Mouse (Mus musculus) spleen, adult 2 months (tissue): Measurements from ENCODE around the gene Pqlc2. TPM values are rescaled to one million over a fixed set of nuclear protein-coding genes. Genes with fewer than 3 reads are reported as not detected.

Source experiments
- DNase-seq, 2 experiments: peaks; one replicate each; pipeline versions ENCODE4 v3.0.0 to v3.0.0-alpha.2; 2012 to 2021; ENCODE audit warnings: low spot score in 2 of 2, low read depth in 1 of 2
- H3K27ac ChIP-seq: fragments of 200-500 bp; 2 replicates; pipeline ENCODE4 v1.5.1; 2012; ENCODE audit warnings: low read length, inconsistent platforms; ENCODE audit not compliant: insufficient read depth
- H3K27me3 ChIP-seq: fragments of 200-500 bp; 2 replicates; pipeline ENCODE4 v1.6.1; 2012; ENCODE audit warnings: mild to moderate bottlenecking, moderate library complexity, low read length, inconsistent platforms; ENCODE audit not compliant: control insufficient read depth, insufficient read depth
- H3K36me3 ChIP-seq: fragments of 200-500 bp; 2 replicates; pipeline ENCODE4 v1.6.1; 2012; ENCODE audit warnings: mild to moderate bottlenecking, low read length, inconsistent platforms; ENCODE audit not compliant: control insufficient read depth, insufficient read depth
- H3K4me1 ChIP-seq: fragments of 200-500 bp; 2 replicates; pipeline ENCODE4 v1.6.1; 2011; ENCODE audit warnings: inconsistent platforms; ENCODE audit not compliant: control insufficient read depth, insufficient read depth, insufficient read length
- H3K4me3 ChIP-seq: fragments of 200-500 bp; 2 replicates; pipeline ENCODE4 v1.5.1; 2011; ENCODE audit warnings: mild to moderate bottlenecking, inconsistent platforms; ENCODE audit not compliant: insufficient read depth, insufficient read length; ENCODE audit errors: extremely low read depth
- CTCF ChIP-seq: fragments of 200-500 bp; IDR thresholded peaks from 2 replicates; pipeline ENCODE4 v1.5.1; 2011; ENCODE audit warnings: mild to moderate bottlenecking, inconsistent platforms; ENCODE audit not compliant: insufficient read depth, insufficient read length, insufficient replicate concordance; ENCODE audit errors: extremely low read depth
- POLR2A ChIP-seq: fragments of 200-500 bp; IDR thresholded peaks from 2 replicates; pipeline ENCODE4 v1.6.1; 2011; ENCODE audit warnings: low read depth, low read length, inconsistent platforms
- WGBS: fragments of 180-500 bp; shearing (Covaris S2); methylation state at CpG from one replicate; pipeline ENCODE4 v1.1.7; 2018; 5-methylcytosine and 5-hydroxymethylcytosine counted together
- polyA plus RNA-seq: library from polyadenylated mRNA; depleted of rRNA; stranded (reverse); fragments of >200 nt; gene quantifications from 2 replicates; pipeline ENCODE4 v1.2.3, GENCODE M21; 2012

Pqlc2 gene
- polyA plus RNA-seq, 1 experiment, result 48.3 TPM

DNA sequence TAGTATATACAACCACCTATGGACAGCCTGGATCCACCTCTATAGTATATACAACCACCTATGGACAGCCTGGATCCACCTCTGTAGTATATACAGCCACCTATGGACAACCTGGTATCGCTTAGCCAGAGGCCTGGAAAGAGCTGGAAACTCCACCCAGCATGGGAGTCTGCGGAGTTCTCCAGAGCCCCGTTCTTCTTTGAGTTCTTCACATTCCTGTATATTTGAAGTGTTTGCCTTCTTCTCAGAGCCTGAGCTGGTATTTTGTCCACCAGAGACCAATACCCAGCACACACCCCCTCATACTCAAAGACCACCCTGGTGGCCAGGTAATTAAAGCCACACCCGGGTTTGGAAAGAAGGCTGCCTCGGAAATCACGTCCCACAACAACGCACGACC is 53.8 kb downstream of the Pqlc2 start:
- no peak overlapping the region for H3K27ac ChIP-seq
- H3K27me3 ChIP-seq, result no peaks in the 10 kb centered on the region
- H3K36me3 ChIP-seq, result peaks cover 21% of the 10 kb centered on the region
- WGBS, result 95% methylated on average over 8 of the region's 8 CpGs
- H3K4me3 ChIP-seq, result no peak overlapping the region
- peaks cover 20% of the 10 kb centered on the region; the same call in 1 of the 2 replicates for H3K4me1 ChIP-seq
- TF ChIP-seq CTCF (no peak), POLR2A (no peak)
- no peak for DNase-seq

DNA sequence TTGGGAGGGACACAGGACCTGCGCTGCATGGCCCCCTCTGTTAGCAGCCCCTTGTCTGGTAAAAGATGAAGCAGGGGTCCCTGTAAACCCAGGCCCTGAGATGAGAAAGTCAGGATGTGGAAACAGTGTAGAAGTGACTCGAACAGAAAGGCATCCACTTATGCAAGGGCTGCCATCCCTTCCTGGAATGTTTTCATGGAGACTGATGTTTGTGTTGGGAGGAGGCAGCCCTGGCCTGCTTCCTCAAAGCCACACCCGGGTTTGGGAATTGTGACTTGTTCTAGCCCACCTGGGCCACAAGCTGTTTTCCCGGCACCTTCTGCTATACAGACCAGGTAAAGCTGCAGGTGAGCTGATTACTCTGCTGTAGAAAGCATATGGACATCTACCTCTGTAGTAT is 54.4 kb downstream of the Pqlc2 start:
- TF ChIP-seq CTCF, result no peak
- TF ChIP-seq POLR2A, result no peak
- Histone ChIP-seq H3K27ac (no peak overlapping the region), H3K27me3 (no peaks in the 10 kb centered on the region), H3K4me1 (peaks cover 23% of the 10 kb centered on the region; the same call in 1 of the 2 replicates), H3K4me3 (no peak overlapping the region), H3K36me3 (peaks cover 17% of the 10 kb centered on the region)
- WGBS, result 92% methylated on average over 4 of the region's 4 CpGs
- DNase-seq, result no peak

DNA sequence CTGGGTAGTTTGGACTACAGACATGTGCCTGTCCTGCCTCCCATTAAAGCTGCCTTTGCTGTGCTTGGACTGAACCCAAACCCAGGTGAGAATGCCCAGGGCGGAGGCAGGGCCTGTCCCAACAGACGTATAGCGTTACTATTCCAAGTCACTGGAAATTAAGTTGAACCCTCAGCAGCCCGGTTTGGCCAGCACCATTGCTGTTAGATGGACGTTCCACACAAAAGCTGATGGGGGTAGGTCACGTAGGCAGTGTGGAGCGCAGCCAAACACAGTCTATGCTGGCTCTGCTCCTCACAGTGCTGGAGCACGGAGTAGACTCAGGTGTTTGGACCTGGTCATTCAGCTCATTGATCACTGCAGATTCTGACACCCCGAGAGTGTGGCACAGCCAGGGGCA is 57.3 kb downstream of the Pqlc2 start:
- TF ChIP-seq POLR2A, result no peak
- TF ChIP-seq CTCF, result no peak
- DNase-seq, result no peak
- Histone ChIP-seq H3K4me1 (peaks cover 8% of the 10 kb centered on the region; the same call in 1 of the 2 replicates), H3K27ac (no peak overlapping the region), H3K4me3 (no peak overlapping the region), H3K36me3 (peaks cover 11% of the 10 kb centered on the region), H3K27me3 (no peaks in the 10 kb centered on the region)
- WGBS, result 95% methylated on average over 9 of the region's 9 CpGs

DNA sequence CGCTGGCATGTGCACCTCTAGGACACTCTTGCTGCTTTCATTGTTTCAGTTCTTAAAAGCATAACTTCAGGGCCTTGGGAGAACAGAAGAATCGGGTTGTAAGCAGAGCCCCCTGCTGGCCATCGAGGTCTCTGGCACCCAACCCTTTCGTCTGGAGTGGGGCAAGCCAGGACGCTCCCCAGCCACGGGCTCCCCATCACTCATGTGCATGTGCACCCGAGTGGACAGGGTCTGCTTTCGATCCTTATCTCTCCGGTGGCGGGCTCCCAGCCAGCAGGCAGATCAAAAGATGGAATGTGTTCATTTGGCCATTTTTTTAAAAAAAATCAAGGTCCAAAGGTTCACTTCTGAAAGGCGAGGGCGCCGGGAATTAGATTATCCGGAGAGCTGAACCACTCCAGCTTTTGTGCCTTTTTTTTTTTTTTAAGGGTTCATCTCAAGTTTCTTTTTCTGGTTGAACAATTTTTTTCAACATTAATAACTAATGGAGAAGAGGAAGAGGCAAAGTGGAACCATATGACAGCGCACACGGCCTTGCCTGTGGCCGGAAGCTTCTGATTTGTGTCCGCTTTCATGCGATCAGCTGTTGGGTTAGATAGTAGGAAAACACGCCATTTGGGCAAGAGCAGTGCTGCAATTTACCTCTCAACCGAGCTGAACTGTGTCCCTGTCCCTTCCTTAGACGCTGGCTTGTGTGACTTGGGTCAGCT is 58.3 kb downstream of the Pqlc2 start:
- peaks cover 5% of the 10 kb centered on the region for H3K36me3 ChIP-seq
- peak; percentile 39 to 71 for DNase-seq
- 56% methylated on average over 22 of the region's 22 CpGs for WGBS
- no peak overlapping the region for H3K4me3 ChIP-seq
- no peaks in the 10 kb centered on the region for H3K27me3 ChIP-seq
- TF ChIP-seq CTCF, result peak; percentile 81; the same call in 1 of the 2 replicates
- no peak for TF ChIP-seq POLR2A
- peaks cover 3% of the 10 kb centered on the region; the same call in 1 of the 2 replicates for H3K4me1 ChIP-seq
- H3K27ac ChIP-seq, result no peak overlapping the region

DNA sequence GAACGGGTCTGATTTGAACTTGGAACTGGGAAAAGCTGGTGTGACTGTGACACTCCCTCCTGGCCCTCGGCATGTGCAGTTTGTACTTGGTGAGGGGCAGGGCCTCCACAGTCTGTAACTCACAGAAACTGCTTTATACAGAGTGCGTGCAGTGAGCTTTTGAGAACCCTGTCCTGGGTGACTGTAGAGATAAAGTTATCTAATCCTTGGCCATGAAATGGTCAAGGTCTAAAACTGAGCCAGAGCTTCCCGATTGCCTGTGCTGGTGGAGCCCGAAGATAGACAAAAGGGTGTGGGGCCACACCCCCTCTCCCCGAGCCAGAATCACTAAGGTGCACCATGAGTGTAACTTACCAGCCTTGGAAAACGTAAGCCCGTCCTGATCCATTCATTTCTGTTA is 59.6 kb downstream of the Pqlc2 start:
- TF ChIP-seq CTCF (no peak), POLR2A (no peak)
- WGBS, result 80% methylated on average over 8 of the region's 8 CpGs
- H3K4me1 ChIP-seq, result peaks cover 3% of the 10 kb centered on the region; the same call in 1 of the 2 replicates
- H3K36me3 ChIP-seq, result peaks cover 3% of the 10 kb centered on the region
- no peaks in the 10 kb centered on the region for H3K27me3 ChIP-seq
- DNase-seq, result no peak
- no peak overlapping the region for H3K4me3 ChIP-seq
- no peak overlapping the region for H3K27ac ChIP-seq

DNA sequence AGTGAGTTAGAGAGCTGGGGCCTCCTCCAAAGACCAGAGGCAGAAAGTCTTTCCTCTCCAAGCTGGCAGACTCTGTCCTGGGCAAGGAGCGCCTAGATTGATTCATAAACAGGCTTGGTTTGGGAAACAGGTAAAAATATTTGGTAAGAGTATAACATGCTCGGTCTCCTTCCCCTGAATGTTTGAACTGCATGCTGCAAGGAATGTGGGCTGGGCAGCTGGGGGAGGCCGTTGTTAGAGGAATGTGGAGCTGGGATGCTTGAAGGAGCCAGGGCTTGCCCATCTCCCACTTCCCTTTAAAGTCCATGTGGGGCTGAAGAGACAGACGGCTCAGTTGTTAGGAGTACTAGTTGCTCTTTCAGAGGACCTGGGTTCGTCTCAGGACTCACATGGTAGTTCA is 60.5 kb downstream of the Pqlc2 start:
- Histone ChIP-seq H3K27ac (no peak overlapping the region), H3K4me1 (peaks cover 3% of the 10 kb centered on the region; the same call in 1 of the 2 replicates), H3K4me3 (no peak overlapping the region), H3K36me3 (peaks cover 3% of the 10 kb centered on the region), H3K27me3 (no peaks in the 10 kb centered on the region)
- WGBS, result 86% methylated on average over 5 of the region's 5 CpGs
- DNase-seq, result no peak
- no peak for TF ChIP-seq CTCF
- no peak for TF ChIP-seq POLR2A

DNA sequence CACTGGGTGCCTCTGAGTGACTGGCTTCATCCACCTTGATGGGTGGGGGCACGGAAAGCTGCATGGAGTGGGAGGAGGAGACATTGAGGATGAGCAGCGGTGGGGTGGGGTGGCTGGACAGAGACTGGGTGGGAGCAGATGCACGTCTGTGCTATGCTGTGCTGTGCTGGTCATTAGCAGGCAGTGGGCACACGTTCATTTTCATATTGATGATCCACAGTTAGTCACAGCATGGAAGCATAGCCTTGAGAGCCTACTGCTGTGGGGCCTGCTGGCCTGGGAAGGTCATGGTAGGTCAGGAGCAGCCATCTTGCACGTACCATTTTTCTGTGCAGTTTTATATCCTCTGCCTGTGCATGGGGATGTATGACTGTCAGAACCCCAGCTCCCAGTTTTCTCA is 61.8 kb downstream of the Pqlc2 start:
- no peak for DNase-seq
- H3K4me3 ChIP-seq, result no peak overlapping the region
- H3K4me1 ChIP-seq, result peaks cover 3% of the 10 kb centered on the region; the same call in 1 of the 2 replicates
- no peak for TF ChIP-seq CTCF
- no peak for TF ChIP-seq POLR2A
- H3K27ac ChIP-seq, result no peak overlapping the region
- no peaks in the 10 kb centered on the region for H3K27me3 ChIP-seq
- 89% methylated on average over 5 of the region's 5 CpGs for WGBS
- H3K36me3 ChIP-seq, result peaks cover 6% of the 10 kb centered on the region
